Mouse (Mus musculus) thymus, postnatal 36 days (tissue): Measurements from ENCODE around the gene Gm20458.
A peak's percentile ranks its signal among the peaks of the same experiment; 100 is the strongest.

ENCODE experiments used
- DNase-seq, 2 experiments: peaks; one replicate each; pipeline ENCODE4 v3.0.0; 2022; ENCODE audit warnings: mixed read lengths in 2 of 2

Gene Gm20458

DNA sequence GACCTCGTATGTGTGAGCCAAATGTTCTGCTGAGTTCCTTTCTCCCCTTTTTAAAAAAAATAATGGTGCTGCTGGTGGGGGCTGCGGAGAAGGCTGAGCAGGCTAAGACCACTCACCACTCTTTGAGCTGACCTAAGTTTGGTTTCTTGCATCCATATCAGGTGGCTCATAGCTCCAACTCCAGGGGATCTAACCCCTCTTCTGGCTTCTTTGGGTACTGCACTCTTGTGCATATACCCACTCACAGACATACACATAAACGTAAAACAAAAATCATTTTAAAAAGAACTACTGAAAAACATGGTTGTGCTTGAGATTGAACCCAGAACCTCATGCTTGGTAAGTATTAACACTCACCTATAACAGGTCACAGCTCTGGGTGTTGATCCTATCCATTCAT is 44.2 kb downstream of the Gm20458 start:
- no peak for DNase-seq

DNA sequence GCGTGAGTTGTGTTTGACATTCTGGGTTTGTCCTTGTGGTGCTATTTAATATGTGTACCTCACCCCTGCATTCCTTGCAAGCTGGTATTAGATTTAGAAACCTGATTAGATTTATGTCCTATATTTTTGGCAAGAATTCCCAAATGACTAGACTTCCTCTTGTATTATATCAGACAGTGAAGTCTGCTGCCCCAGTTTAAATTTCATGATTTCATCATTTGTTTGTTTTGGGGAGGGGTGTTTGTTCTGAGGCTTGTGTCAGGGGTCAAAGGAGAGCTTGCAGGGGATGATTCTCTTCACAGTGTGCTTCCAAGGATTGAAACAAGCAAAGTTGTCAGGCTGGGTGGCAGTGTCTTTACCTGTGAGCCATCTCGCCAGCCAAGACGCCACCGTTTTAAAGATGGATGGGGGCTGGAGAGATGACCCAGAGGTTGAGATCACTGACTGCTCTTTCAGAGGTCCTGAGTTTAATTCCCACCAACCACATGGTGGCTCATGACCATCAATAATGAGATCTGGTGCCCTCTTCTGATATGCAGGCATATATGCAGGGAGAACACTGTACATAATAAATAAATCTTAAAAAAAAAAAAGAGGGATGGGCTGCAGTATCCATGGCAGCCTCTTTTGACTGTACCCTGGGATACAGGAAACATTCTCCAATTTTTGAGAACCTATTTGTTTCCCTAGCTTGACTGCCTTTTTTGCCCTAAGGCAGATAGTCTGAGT is 45.0 kb downstream of the Gm20458 start:
- no peak for DNase-seq

GRCm38 (mm10) chr2:164507811-164508210 is 47.0 kb downstream of the Gm20458 start:
- no peak for DNase-seq

GRCm38 (mm10) chr2:164510621-164511190 is 49.9 kb downstream of the Gm20458 start:
- no peak for DNase-seq

GRCm38 (mm10) chr2:164512121-164512909 is 51.5 kb downstream of the Gm20458 start:
- no peak for DNase-seq

GRCm38 (mm10) chr2:164513389-164513788 is 52.6 kb downstream of the Gm20458 start:
- no peak for DNase-seq

- no peak for DNase-seq
Measured at GRCm38 (mm10) chr2:164514916-164515315, 54.1 kb downstream of the Gm20458 start.

DNA sequence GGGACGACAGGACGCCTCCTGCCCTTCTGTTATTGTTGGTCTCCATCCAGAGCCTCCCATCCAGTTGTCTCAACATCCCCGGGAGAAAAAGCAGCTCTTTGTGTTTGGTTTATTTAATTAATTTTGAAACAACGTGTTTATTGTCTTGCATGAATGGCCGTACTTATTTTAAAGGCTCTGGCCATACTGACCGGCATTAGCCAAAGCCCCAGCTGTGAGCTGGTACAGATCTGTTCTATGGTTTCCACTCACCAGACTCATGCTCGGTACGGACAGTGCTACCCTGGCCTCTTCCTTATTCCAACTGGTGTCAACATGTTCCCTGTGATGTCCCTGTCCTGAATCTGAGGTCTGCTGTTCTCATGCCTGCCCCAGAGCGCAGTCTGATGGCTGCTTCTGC is 55.1 kb downstream of the Gm20458 start:
- DNase-seq: no peak

DNA sequence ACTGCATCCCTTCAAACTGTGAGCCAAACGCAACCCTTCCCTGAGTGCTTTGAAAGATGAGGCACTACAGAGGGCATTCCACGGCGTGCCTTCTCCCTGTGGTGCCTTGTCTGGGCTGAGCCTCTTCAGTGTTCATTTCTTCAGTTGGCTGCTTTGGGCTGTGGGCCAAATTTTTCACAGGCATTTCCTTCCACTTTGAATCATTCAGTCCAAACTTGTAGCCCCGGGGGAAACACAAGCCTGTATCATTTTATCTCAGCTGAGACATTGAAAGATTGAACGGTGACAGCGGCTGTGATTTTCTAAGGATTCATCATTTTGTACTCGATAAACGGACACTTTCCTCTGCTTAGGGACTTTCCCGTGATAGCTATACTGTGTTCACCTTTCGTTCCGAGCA is 55.8 kb downstream of the Gm20458 start:
- no peak for DNase-seq

DNA sequence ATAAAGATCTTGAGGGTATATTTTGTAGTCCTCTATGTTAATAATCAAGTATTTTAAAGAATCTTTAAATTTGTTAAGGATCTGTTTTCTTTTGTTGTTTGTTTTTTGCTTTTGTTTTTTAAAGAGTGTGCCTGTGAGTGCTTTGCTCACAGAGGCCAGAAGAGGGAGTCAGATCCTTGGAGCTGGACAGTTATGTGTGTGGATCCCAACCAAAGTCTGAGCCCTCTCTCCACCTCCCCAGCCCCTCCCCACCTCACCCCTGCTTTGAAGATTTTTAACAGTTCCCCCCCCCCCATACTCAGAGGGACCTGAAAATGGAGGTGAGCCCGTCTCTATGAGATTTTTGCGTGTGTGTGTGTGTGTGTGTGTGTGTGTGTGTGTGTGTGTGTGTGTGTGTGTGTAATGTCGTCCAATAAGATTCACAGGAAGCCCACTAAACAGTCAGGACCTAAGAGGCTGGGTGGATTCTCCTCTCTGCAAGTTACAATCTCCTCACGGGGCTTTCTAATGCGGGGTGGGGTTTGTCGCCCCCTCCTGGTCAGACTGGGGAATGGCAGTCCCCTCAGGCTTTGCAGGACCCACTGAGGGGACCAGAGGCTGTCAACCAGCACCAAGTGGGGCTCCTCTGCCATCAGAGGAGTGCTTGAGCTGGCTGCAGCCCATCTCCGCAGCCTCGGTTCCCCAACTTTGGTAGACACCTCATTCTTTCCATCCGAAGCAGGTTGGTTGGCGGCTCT is 56.9 kb downstream of the Gm20458 start:
- peak; percentile 63 to 66 for DNase-seq

DNA sequence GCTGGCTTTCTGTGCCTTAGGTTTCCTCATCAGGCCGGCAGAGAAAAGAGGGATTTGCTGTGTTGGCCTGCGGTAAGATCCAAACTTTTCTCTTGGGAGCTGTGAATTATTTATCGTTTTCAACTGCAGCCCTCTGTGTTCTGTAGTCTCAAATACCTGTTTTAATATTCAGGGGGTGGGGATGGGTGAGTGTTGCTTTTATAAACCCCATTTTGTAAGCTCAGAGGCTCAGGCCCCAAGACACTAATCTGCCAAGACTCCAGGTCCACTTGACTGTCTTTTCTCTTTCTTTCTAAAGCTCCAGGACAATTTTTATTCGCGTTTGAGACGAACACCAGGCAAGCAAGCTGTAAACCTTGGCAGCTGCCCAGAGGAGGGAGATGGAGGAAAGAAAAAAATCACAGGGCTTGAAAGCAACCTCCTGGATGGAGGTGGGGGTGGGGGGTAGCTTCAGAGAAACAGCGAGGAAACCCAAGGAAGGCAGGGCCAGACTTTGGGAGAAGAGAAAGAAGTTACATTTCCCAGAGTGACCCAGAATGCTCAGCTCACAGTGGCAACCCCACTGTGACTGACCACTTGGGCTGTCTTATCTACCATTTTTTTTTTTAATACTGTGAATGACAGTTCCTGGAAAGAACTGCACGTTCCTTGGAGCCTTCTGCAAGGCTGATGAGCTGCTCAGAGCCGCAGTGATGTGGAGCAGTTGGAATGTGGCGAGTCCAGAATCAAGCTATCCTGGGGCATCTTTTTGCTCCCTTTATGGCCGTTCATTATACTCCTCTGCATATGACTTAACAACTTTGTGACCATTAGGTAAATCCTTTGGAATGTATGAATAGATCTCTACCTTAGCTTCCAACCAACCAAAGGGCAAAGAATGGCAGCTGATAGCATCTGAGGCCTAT is 57.8 kb downstream of the Gm20458 start:
- DNase-seq: no peak

GRCm38 (mm10) chr2:164519171-164519526 is 58.4 kb downstream of the Gm20458 start:
- DNase-seq: no peak

- peak; percentile 32 to 43 for DNase-seq
Measured at GRCm38 (mm10) chr2:164520782-164521181, 60.0 kb downstream of the Gm20458 start.

DNA sequence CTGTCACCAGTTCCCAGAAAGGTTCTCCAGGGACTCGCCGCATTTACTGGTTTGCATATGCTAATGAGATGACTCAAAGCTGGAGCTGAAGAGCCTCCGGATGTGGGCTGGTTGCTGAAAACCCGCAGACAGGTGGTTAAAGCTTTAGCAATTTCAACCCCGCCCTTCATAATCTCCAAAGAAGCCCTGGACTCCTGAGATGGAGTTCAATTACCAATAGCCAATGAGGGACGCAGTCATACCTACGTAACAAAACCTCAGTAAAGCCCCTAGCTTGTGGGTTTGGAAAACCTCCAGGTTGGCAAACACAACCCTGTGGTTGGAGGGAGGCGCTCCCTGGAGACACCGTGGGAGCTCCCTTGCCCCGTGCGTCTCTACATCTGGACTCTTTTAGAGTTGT is 61.1 kb downstream of the Gm20458 start:
- DNase-seq: peak; percentile 43 to 55

DNA sequence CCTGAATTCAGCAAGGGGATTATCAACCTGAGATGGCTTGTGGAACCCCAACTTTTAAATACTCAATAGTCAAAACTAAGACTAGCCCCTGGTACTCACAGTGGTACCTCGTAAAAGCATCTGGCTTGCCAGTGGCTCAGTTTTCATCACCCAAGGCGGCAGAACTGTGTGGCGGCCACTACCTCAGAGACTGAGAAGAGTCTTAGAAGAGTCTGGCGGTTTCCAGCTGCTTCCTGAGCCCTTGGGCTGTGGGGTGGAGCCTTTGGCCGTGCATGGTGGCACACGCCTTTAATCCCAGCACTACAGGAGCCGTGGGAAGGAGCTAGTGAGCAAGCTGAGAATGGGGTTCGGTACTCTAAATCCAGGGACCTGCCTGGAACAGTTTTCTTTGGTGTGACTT is 61.5 kb downstream of the Gm20458 start:
- DNase-seq: no peak

- DNase-seq: no peak
Measured at GRCm38 (mm10) chr2:164523301-164523773, 62.6 kb downstream of the Gm20458 start.

DNA sequence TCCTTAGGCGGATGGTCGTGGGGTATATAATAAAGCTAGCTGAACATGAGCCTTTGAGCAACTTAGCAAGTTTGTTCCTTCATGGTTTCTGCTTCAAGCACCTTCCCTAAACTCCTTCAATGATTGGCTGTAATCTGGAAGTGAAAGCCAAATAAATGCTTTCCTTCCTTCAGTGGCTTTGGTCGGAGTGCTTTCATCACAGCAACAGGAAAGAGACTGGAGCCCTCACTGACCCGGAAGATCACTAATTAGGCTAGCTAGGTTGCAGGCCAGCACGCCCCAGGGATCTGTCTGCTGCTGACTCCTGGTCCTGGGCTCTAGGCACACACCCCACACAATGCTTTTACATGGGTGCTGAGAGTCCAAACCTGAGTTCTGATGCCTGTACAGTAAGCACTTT is 67.8 kb downstream of the Gm20458 start:
- DNase-seq: no peak

- DNase-seq: peak; percentile 60 to 65
Measured at GRCm38 (mm10) chr2:164531169-164531568, 70.4 kb downstream of the Gm20458 start.

DNA sequence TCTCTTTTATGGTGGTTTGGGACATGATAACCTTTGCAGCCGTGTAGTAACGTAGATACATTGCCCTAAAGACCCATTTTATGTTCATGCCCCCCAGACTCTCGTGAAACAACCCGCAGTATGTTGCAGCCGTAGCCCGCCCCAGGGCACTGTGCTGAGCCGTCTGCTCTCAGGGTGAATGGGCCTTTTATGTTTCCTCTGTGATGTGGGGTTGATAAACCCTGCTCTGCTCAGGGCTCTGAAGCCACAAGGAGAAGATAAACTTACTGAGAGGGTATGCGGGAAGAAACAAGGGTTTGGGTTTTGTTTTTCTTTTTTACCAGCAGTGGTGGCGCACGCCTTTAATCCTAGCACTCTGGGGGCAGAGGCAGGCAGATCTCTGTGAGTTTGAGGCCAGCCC is 73.5 kb downstream of the Gm20458 start:
- DNase-seq: peak in 1 of 2 experiments; percentile 25

GRCm38 (mm10) chr2:164537003-164537402 is 76.2 kb downstream of the Gm20458 start:
- DNase-seq: no peak
